Mouse (Mus musculus): ENCODE results near the gene H2al1j. TPM values are rescaled to one million over a fixed set of nuclear protein-coding genes. Genes with fewer than 3 reads are reported as not detected.
"Not testable (repeated sequence)": the region's sequence is repeated elsewhere in the genome, so short reads cannot be mapped to it uniquely, and the experiment has no call there.

H2al1j gene
- polyA plus RNA-seq, 1 experiment from 2014 or later = not detected

GRCm38 (mm10) chrX:11324359-11324758 lies 3.3 kb upstream of the H2al1j start, which contains the start of gene H2al1i:
Gene H2al1i, plus strand, starts transcription at chrX:11324659.
- not testable (repeated sequence) for ATAC-seq (ENCODE audit: extremely low read depth, insufficient number of reproducible peaks, low FRiP score, low TSS enrichment); H3K27ac ChIP-seq (replicated peaks); H3K36me3 ChIP-seq; H3K4me1 ChIP-seq; H3K9ac ChIP-seq; H3K9me3 ChIP-seq; H3K4me2 ChIP-seq; H3K4me3 ChIP-seq; H3K27me3 ChIP-seq (replicated peaks)
- WGBS = 100% methylated on average over 1 of the region's 5 CpGs

DNA sequence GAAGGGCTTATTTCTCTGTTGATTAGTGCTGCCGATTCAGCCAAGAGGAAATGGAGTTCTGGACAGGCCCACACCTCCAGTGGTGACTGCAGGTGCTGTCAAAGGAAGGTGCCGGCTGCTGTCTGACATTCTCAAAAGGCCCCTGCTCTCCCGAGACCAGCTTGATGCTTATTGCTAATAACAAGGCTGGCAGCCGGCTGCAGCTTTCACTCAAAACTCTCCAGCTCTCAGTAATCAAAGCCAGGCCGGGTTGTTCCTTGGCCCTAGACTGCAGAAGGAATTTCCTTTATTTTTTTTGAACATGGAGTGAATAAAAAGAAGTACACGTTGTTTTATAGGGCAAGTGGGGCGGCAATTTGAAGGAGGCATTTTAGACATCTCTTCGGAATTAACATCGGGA lies 18.1 kb downstream of the H2al1j start:
- peaks cover 9% of the 10 kb centered on the region; the same call in 1 of the 2 replicates for H3K27me3 ChIP-seq (replicated peaks)
- H3K4me1 ChIP-seq = no peaks in the 10 kb centered on the region
- ATAC-seq (ENCODE audit: extremely low read depth, insufficient number of reproducible peaks, low FRiP score, low TSS enrichment) = no peak
- H3K9ac ChIP-seq = no peak overlapping the region
- H3K4me2 ChIP-seq = no peak overlapping the region
- WGBS = 52% methylated on average over 9 of the region's 9 CpGs
- H3K9me3 ChIP-seq = no peaks in the 10 kb centered on the region
- H3K4me3 ChIP-seq = no peak overlapping the region
- no peaks in the 10 kb centered on the region for H3K36me3 ChIP-seq
- H3K27ac ChIP-seq (replicated peaks) = no peak overlapping the region

DNA sequence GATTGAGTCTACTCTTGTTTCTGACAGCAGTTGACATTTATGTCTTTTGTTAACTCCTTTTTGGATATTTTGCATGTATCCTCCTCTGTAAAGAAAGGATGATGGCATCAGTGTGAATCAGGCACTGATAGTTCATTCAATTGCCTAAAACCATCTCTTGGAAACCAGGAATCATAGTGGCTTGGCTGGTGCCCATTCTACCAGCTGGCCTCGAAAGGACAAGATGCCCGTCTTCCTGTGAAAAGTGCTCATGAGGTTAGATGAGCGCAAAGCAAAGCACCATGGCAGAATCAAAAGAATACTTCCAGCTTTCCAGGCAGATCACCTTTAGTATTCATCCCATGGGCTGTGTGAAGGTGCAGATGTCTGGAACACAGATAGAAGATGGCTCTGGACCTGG lies 19.1 kb downstream of the H2al1j start:
- H3K4me1 ChIP-seq = no peaks in the 10 kb centered on the region
- H3K36me3 ChIP-seq = no peaks in the 10 kb centered on the region
- 78% methylated on average over 3 of the region's 3 CpGs for WGBS
- H3K27ac ChIP-seq (replicated peaks) = no peak overlapping the region
- no peak overlapping the region for H3K4me2 ChIP-seq
- no peak overlapping the region for H3K9ac ChIP-seq
- H3K9me3 ChIP-seq = no peaks in the 10 kb centered on the region
- no peak for ATAC-seq (ENCODE audit: extremely low read depth, insufficient number of reproducible peaks, low FRiP score, low TSS enrichment)
- peaks cover 12% of the 10 kb centered on the region; the same call in 1 of the 2 replicates for H3K27me3 ChIP-seq (replicated peaks)
- H3K4me3 ChIP-seq = no peak overlapping the region

- no peak for ATAC-seq (ENCODE audit: extremely low read depth, insufficient number of reproducible peaks, low FRiP score, low TSS enrichment)
Observed at GRCm38 (mm10) chrX:11360823-11361222, 33.2 kb downstream of the H2al1j start.

DNA sequence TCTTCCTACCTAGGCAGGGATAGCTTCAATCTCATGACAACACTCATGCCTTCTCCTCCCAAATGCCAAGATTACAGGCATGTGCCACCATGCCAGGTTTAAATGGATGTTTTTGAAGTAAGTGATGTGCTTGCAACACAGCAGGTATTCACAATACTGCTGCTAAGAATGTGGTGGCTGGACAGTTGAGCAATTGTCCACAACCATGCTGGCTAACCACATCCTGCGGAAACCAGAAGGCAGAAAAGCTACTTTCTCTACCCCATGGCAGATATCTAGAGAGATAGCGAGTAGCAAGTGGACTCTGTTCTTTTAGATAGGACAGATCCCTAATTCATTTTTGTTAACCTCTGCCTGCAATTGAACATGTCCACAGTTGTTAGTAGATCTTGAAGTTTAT lies 33.6 kb downstream of the H2al1j start:
- ATAC-seq (ENCODE audit: extremely low read depth, insufficient number of reproducible peaks, low FRiP score, low TSS enrichment) = no peak
- Histone ChIP-seq H3K4me2 (no peak overlapping the region), H3K4me3 (no peak overlapping the region), H3K4me1 (no peaks in the 10 kb centered on the region), H3K9ac (no peak overlapping the region), H3K27me3 (replicated peaks) (peaks cover 45% of the 10 kb centered on the region), H3K27ac (replicated peaks) (no peak overlapping the region), H3K36me3 (no peaks in the 10 kb centered on the region), H3K9me3 (no peaks in the 10 kb centered on the region)
- WGBS = 77% methylated on average over 2 of the region's 2 CpGs

More at GRCm38 (mm10) chrX:11360823-11361222, 33.2 kb downstream of the H2al1j start:
- Histone ChIP-seq H3K4me2 (no peak overlapping the region), H3K9ac (no peak overlapping the region), H3K27ac (replicated peaks) (no peak overlapping the region), H3K4me1 (no peaks in the 10 kb centered on the region), H3K4me3 (no peak overlapping the region), H3K27me3 (replicated peaks) (peaks cover 43% of the 10 kb centered on the region), H3K9me3 (no peaks in the 10 kb centered on the region), H3K36me3 (no peaks in the 10 kb centered on the region)
- 71% methylated on average over 6 of the region's 6 CpGs for WGBS

- ATAC-seq (ENCODE audit: extremely low read depth, insufficient number of reproducible peaks, low FRiP score, low TSS enrichment) = no peak
Observed at GRCm38 (mm10) chrX:11363890-11364289, 36.3 kb downstream of the H2al1j start.

GRCm38 (mm10) chrX:11365151-11365550 lies 37.5 kb downstream of the H2al1j start:
- H3K36me3 ChIP-seq = no peaks in the 10 kb centered on the region
- ATAC-seq (ENCODE audit: extremely low read depth, insufficient number of reproducible peaks, low FRiP score, low TSS enrichment) = no peak
- H3K27me3 ChIP-seq (replicated peaks) = peaks cover 44% of the 10 kb centered on the region
- no peak overlapping the region for H3K9ac ChIP-seq
- no peak overlapping the region for H3K4me3 ChIP-seq
- WGBS = 71% methylated on average over 12 of the region's 12 CpGs
- H3K4me1 ChIP-seq = no peaks in the 10 kb centered on the region
- H3K9me3 ChIP-seq = no peaks in the 10 kb centered on the region
- no peak overlapping the region for H3K4me2 ChIP-seq
- H3K27ac ChIP-seq (replicated peaks) = no peak overlapping the region

More at GRCm38 (mm10) chrX:11363890-11364289, 36.3 kb downstream of the H2al1j start:
- Histone ChIP-seq H3K36me3 (no peaks in the 10 kb centered on the region), H3K27me3 (replicated peaks) (peaks cover 42% of the 10 kb centered on the region), H3K9ac (no peak overlapping the region), H3K27ac (replicated peaks) (no peak overlapping the region), H3K4me3 (no peak overlapping the region), H3K9me3 (no peaks in the 10 kb centered on the region), H3K4me2 (no peak overlapping the region), H3K4me1 (no peaks in the 10 kb centered on the region)
- WGBS = 53% methylated on average over 6 of the region's 6 CpGs

Other genes starting within 250 kb of the H2al1j start
- not detected in 2 replicates for gene H2al1a, start 28.6 kb upstream of the H2al1j start, polyA plus RNA-seq (2015; fragmentation: Nextera tagmentation; extraction: Ambion mirVana)
- gene H2al1b, start 25.4 kb upstream of the H2al1j start, polyA plus RNA-seq (2015; fragmentation: Nextera tagmentation; extraction: Ambion mirVana) = not detected in 2 replicates
- gene H2al1c, start 22.2 kb upstream of the H2al1j start, polyA plus RNA-seq (2015; fragmentation: Nextera tagmentation; extraction: Ambion mirVana) = not detected in 2 replicates
- not detected in 2 replicates for gene H2al1d, start 19.0 kb upstream of the H2al1j start, polyA plus RNA-seq (2015; fragmentation: Nextera tagmentation; extraction: Ambion mirVana)
- gene H2al1e, start 15.9 kb upstream of the H2al1j start, polyA plus RNA-seq (2015; fragmentation: Nextera tagmentation; extraction: Ambion mirVana) = not detected in 2 replicates
- not detected in 2 replicates for gene H2al1f, start 12.7 kb upstream of the H2al1j start, polyA plus RNA-seq (2015; fragmentation: Nextera tagmentation; extraction: Ambion mirVana)
- not detected in 2 replicates for gene H2al1g, start 9.6 kb upstream of the H2al1j start, polyA plus RNA-seq (2015; fragmentation: Nextera tagmentation; extraction: Ambion mirVana)
- gene H2al1h, start 6.3 kb upstream of the H2al1j start, polyA plus RNA-seq (2015; fragmentation: Nextera tagmentation; extraction: Ambion mirVana) = not detected in 2 replicates
- not detected in 2 replicates for gene H2al1i, start 3.2 kb upstream of the H2al1j start, polyA plus RNA-seq (2015; fragmentation: Nextera tagmentation; extraction: Ambion mirVana)